Mouse (Mus musculus): ENCODE data around the gene Fate1.

- TF ChIP-seq POLR2A (IDR thresholded peaks at IDR 0.05; ENCODE audit: control insufficient read depth, low read depth, low read length) = no peak
- no peak for TF ChIP-seq CTCF (IDR thresholded peaks at IDR 0.05; ENCODE audit: control insufficient read depth, insufficient read depth, insufficient replicate concordance, low read depth, low read length)
Observed at GRCm38 (mm10) chrX:71962073-71963051, 10.4 kb upstream of the Fate1 start, which contains the start of gene Prrg3.
